Mouse (Mus musculus): ENCODE measurements around the gene Prkacb. TPM values are rescaled to one million over a fixed set of nuclear protein-coding genes. Genes with fewer than 3 reads are reported as not detected.
A peak's percentile ranks its signal among the peaks of the same experiment; 100 is the strongest.
"Not testable (repeated sequence)": the region's sequence is repeated elsewhere in the genome, so short reads cannot be mapped to it uniquely, and the experiment has no call there.

Gene Prkacb
- total and polyA plus RNA-seq, 3 experiments: 16.5 to 55.6 (median 31.8) TPM

DNA sequence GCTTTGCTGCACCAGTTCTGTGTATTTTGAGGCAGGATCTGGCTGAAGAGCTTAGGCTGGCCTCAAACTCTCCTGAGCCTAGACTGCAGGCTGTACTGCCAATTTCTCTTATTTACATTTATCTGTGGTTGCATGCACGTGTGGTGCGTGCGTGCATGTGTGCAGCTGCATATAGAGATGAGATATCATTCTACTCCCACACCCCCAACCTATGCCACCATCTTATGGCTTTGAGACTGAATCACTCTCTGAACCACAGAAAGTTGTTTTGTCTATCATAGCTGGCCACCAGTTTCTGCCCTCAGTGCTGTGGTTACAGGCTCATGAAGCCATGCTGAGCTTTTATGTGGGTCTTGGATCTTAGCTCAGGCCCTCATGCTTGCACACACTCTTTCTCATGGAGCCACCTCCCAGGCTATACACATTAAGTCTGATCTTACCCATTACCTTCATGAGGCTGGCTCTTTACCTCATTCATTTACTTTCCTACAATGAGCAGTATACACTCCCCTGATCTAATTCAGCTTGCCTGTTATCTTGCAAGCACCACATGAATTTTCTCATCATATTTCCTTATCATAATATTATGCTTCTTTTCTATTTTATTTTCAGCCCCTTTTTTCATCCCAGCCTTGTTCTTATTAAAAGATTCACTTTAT is 47.8 kb downstream of the Prkacb start (continued):
- TF ChIP-seq RCOR1 (IDR thresholded peaks at IDR 0.05; ENCODE audit: low read depth, low read length) (0 out of 2 replicates have a peak, but pooled peaks have one; percentile 37), ELF1 (IDR thresholded peaks at IDR 0.05; ENCODE audit: low read depth, low read length) (no peak)

DNA sequence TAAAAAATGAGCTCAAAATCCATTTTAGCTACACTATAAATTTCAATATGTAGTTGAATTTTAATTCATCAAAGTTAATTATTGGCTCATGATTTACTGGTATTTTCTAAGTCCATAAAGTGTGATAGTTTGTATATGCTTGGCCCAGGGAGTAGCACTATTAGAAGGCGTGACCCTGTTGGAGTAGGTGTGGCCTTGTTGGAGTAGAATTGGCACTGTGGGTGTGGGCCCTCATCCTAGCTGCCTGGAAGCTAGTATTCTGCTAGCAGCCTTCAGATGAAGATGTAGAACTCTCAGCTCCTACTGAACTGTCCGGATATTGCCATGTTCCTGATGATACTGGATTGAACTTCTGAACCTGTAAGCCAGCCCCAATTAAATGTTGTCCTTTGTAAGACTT is 49.7 kb downstream of the Prkacb start:
- not testable (repeated sequence) for H3K27me3 ChIP-seq (ENCODE audit: control insufficient read depth in 1 of 2, insufficient read depth in 2 of 2, low read length in 2 of 2); H3K9ac ChIP-seq (ENCODE audit: control insufficient read depth, low read depth, low read length, poor library complexity, severe bottlenecking); H3K9me3 ChIP-seq (replicated peaks; ENCODE audit: insufficient read depth, low read length); H3K4me3 ChIP-seq (ENCODE audit: control insufficient read depth in 1 of 2, insufficient read depth in 1 of 2, low read depth in 2 of 2, low read length in 2 of 2); H3K27ac ChIP-seq (ENCODE audit: control insufficient read depth, low read depth, low read length); H3K79me2 ChIP-seq (ENCODE audit: control insufficient read depth, insufficient read depth, low read length, poor library complexity)
- Histone ChIP-seq H3K4me1 (ENCODE audit: control insufficient read depth in 1 of 2, insufficient read depth in 2 of 2, low read length in 2 of 2) (peaks cover 10 to 23% of the 10 kb centered on the region in 2 experiments), H3K36me3 (ENCODE audit: control insufficient read depth in 1 of 2, insufficient read depth in 2 of 2, low read length in 2 of 2) (peaks cover 0 to 22% of the 10 kb centered on the region in 2 experiments; a peak in 2 of 4 replicates)
- peak; percentile 20 for DNase-seq (ENCODE audit: low read depth, low spot score)

GRCm38 (mm10) chr3:146761276-146761675 is 51.5 kb downstream of the Prkacb start:
- no peak overlapping the region for H3K4me3 ChIP-seq (ENCODE audit: control insufficient read depth in 1 of 2, insufficient read depth in 1 of 2, low read depth in 2 of 2, low read length in 2 of 2)
- no peaks in the 10 kb centered on the region for H3K27me3 ChIP-seq (ENCODE audit: control insufficient read depth in 1 of 2, insufficient read depth in 2 of 2, low read length in 2 of 2)
- peaks cover 0 to 22% of the 10 kb centered on the region in 2 experiments; a peak in 2 of 4 replicates for H3K36me3 ChIP-seq (ENCODE audit: control insufficient read depth in 1 of 2, insufficient read depth in 2 of 2, low read length in 2 of 2)
- H3K9me3 ChIP-seq (replicated peaks; ENCODE audit: insufficient read depth, low read length): no peaks in the 10 kb centered on the region
- TF ChIP-seq MAFK (IDR thresholded peaks at IDR 0.05; ENCODE audit: borderline replicate concordance, low read depth, low read length): no peak
- TF ChIP-seq NELFE (IDR thresholded peaks at IDR 0.05; ENCODE audit: low read depth, low read length): no peak
- TF ChIP-seq ZMIZ1 (IDR thresholded peaks at IDR 0.05; ENCODE audit: low read depth, low read length): no peak
- TF ChIP-seq POLR2AphosphoS2 (IDR thresholded peaks at IDR 0.05; ENCODE audit: low read length): no peak
- no peak for TF ChIP-seq NRF1 (IDR thresholded peaks at IDR 0.05; ENCODE audit: insufficient read depth, low read depth, low read length, poor library complexity, severe bottlenecking)
- TF ChIP-seq USF2 (IDR thresholded peaks at IDR 0.05; ENCODE audit: borderline replicate concordance in 1 of 2, insufficient read depth in 1 of 2, low read depth in 1 of 2, low read length in 2 of 2): no peak
- no peak for TF ChIP-seq GABPA (IDR thresholded peaks at IDR 0.05; ENCODE audit: low read depth, low read length)
- TF ChIP-seq MAX (IDR thresholded peaks at IDR 0.05; ENCODE audit: low read length): no peak
- no peak for TF ChIP-seq EP300 (IDR thresholded peaks at IDR 0.05; ENCODE audit: low read depth in 1 of 2, low read length in 2 of 2)
- TF ChIP-seq MXI1 (IDR thresholded peaks at IDR 0.05; ENCODE audit: low read depth, low read length): no peak
- no peak for TF ChIP-seq ELF1 (IDR thresholded peaks at IDR 0.05; ENCODE audit: low read depth, low read length)
- no peak for TF ChIP-seq JUND (IDR thresholded peaks at IDR 0.05; ENCODE audit: low read depth, low read length)
- no peak for TF ChIP-seq CHD2 (IDR thresholded peaks at IDR 0.05; ENCODE audit: low read length)
- no peak for TF ChIP-seq RAD21 (IDR thresholded peaks at IDR 0.05; ENCODE audit: low read depth, low read length)
- DNase-seq (ENCODE audit: low read depth, low spot score): peak; percentile 11
- H3K79me2 ChIP-seq (ENCODE audit: control insufficient read depth, insufficient read depth, low read length, poor library complexity): no peaks in the 10 kb centered on the region; the same call in 1 of the 2 replicates
- H3K27ac ChIP-seq (ENCODE audit: control insufficient read depth, low read depth, low read length): no peak overlapping the region
- no peak overlapping the region for H3K9ac ChIP-seq (ENCODE audit: control insufficient read depth, low read depth, low read length, poor library complexity, severe bottlenecking)
- H3K4me1 ChIP-seq (ENCODE audit: control insufficient read depth in 1 of 2, insufficient read depth in 2 of 2, low read length in 2 of 2): peaks cover 10 to 23% of the 10 kb centered on the region in 2 experiments
